9 mouse cellular contexts compared by ENCODE assay signal in genomic region chr11:11831940-11832754, GRCm38 (mm10). TPM values are rescaled to one million over a fixed set of nuclear protein-coding genes. Genes with fewer than 3 reads are reported as not detected.
DNase-seq lines count a peak whose midpoint lies in the region; ATAC-seq and TF ChIP-seq lines count a peak whose summit lies in the region.
"Had no signal": no experiment of that assay in that cellular context is flagged by ENCODE, and none has a peak within 500 bp of the region (broad histone marks: within the 10 kb centered on the region; RNA-seq: fewer than 3 reads in every experiment).

No protein-coding gene starts in this region.

- no peak for DNase-seq in heart, adult 8-10 months (ENCODE audit: low spot score)
- no peak for DNase-seq in embryonic facial prominence, embryonic 14.5 days (ENCODE audit: low spot score)
- no peak for DNase-seq in layer of hippocampus, postnatal 10 days (ENCODE audit: low spot score in 2 of 2)
- DNase-seq in gastrocnemius, adult 8-10 months (ENCODE audit: low spot score in 2 of 2): no peak
- no peak for DNase-seq in gastrocnemius, postnatal 14 days

- H3K4me2 ChIP-seq in heart, embryonic 11.5 days: peak overlapping the region; percentile 6; the same call in 1 of the 2 replicates
- peak overlapping the region; percentile 21; the same call in 1 of the 2 replicates for H3K4me2 ChIP-seq in embryonic facial prominence, embryonic 14.5 days (ENCODE audit: low read depth, low read length)
- H3K4me2 ChIP-seq in liver, embryonic 12.5 days: peak overlapping the region; percentile 19; the same call in 1 of the 2 replicates

- peak overlapping the region; percentile 97 for H3K27ac ChIP-seq in heart, embryonic 11.5 days (ENCODE audit: low read depth, low read length)
- H3K27ac ChIP-seq in embryonic facial prominence, embryonic 14.5 days (replicated peaks; ENCODE audit: low read depth, low read length): peak overlapping the region; percentile 80
- H3K27ac ChIP-seq in liver, embryonic 12.5 days: peak overlapping the region; percentile 73

- peak overlapping the region; percentile 63 for H3K9ac ChIP-seq in heart, embryonic 11.5 days (ENCODE audit: low read depth, low read length)
- peak overlapping the region; percentile 38; the same call in 1 of the 2 replicates for H3K9ac ChIP-seq in embryonic facial prominence, embryonic 14.5 days (ENCODE audit: low read depth, low read length)
- H3K9ac ChIP-seq in liver, embryonic 12.5 days: 0 out of 2 replicates have a peak overlapping the region, but pooled peaks have one; percentile 20

- intact Hi-C loops in gastrocnemius, postnatal 14 days (cut with DNase I; ENCODE audit: low total_unique reads): no loop called here

- H3K4me3 ChIP-seq in heart, embryonic 11.5 days (ENCODE audit: low read depth, low read length): no peak overlapping the region
- H3K4me3 ChIP-seq in E14TG2a.4 (replicated peaks; ENCODE audit: low read length): 0 out of 2 replicates have a peak overlapping the region, but pooled peaks have one; percentile 1
- no peak overlapping the region for H3K4me3 ChIP-seq in embryonic facial prominence, embryonic 14.5 days (ENCODE audit: low read depth, low read length)
- no peak overlapping the region for H3K4me3 ChIP-seq in liver, embryonic 12.5 days

- TF ChIP-seq CTCF in E14TG2a.4 (conservative IDR thresholded peaks at IDR 0.05; ENCODE audit: low read length): no peak

- no peaks in the 10 kb centered on the region for H3K9me3 ChIP-seq in heart, embryonic 11.5 days (replicated peaks; ENCODE audit: control insufficient read depth, low read length)
- H3K9me3 ChIP-seq in E14TG2a.4 (ENCODE audit: low read length): peaks cover 16% of the 10 kb centered on the region
- no peaks in the 10 kb centered on the region for H3K9me3 ChIP-seq in embryonic facial prominence, embryonic 14.5 days (ENCODE audit: control insufficient read depth, low read length)
- no peaks in the 10 kb centered on the region for H3K9me3 ChIP-seq in liver, embryonic 12.5 days (replicated peaks)

- H3K36me3 ChIP-seq in heart, embryonic 11.5 days (ENCODE audit: control insufficient read depth, insufficient read depth, low read length): no peaks in the 10 kb centered on the region
- peaks cover 9% of the 10 kb centered on the region for H3K36me3 ChIP-seq in E14TG2a.4 (ENCODE audit: insufficient read depth, low read length)
- H3K36me3 ChIP-seq in embryonic facial prominence, embryonic 14.5 days (ENCODE audit: control insufficient read depth, insufficient read depth, low read length): no peaks in the 10 kb centered on the region
- no peaks in the 10 kb centered on the region for H3K36me3 ChIP-seq in liver, embryonic 12.5 days
- H3K36me3 ChIP-seq: G1E had no signal

- no peaks in the 10 kb centered on the region for H3K27me3 ChIP-seq in heart, embryonic 11.5 days (ENCODE audit: control insufficient read depth, insufficient read depth, low read length)
- H3K27me3 ChIP-seq in E14TG2a.4 (ENCODE audit: insufficient read depth, low read length): peaks cover 10% of the 10 kb centered on the region
- no peaks in the 10 kb centered on the region for H3K27me3 ChIP-seq in embryonic facial prominence, embryonic 14.5 days (replicated peaks; ENCODE audit: control insufficient read depth, insufficient read depth, low read length)
- H3K27me3 ChIP-seq in liver, embryonic 12.5 days (replicated peaks): peaks cover 50% of the 10 kb centered on the region

- H3K4me1 ChIP-seq in heart, embryonic 11.5 days (ENCODE audit: control insufficient read depth, insufficient read depth, low read length): peaks cover 67% of the 10 kb centered on the region
- peaks cover 80% of the 10 kb centered on the region for H3K4me1 ChIP-seq in E14TG2a.4 (replicated peaks; ENCODE audit: low read depth, low read length)
- peaks cover 67% of the 10 kb centered on the region for H3K4me1 ChIP-seq in embryonic facial prominence, embryonic 14.5 days (ENCODE audit: control insufficient read depth, insufficient read depth, low read length)
- peaks cover 85% of the 10 kb centered on the region for H3K4me1 ChIP-seq in liver, embryonic 12.5 days

- ATAC-seq in heart, embryonic 11.5 days (replicated peaks; ENCODE audit: insufficient number of reproducible peaks, low FRiP score, low TSS enrichment): peak; percentile 16; the same call in 1 of the 2 replicates
- ATAC-seq in embryonic facial prominence, embryonic 14.5 days (ENCODE audit: low read depth): no peak
- ATAC-seq in liver, embryonic 12.5 days: no peak

- 2% methylated on average over 6 of the region's 6 CpGs for WGBS in heart, embryonic 11.5 days (ENCODE audit: insufficient replicate concordance)
- 6% methylated on average over 6 of the region's 6 CpGs for WGBS in embryonic facial prominence, embryonic 14.5 days
- WGBS in liver, embryonic 12.5 days (ENCODE audit: insufficient replicate concordance): 13% methylated on average over 6 of the region's 6 CpGs

RNA-seq across cellular contexts. Expression of gene Fignl1, which starts 23.4 kb away (rescaled TPM):
- polyA plus RNA-seq in heart, embryonic 11.5 days (2014; fragmentation: Nextera tagmentation; extraction: Ambion mirVana): 73.1 and 86.9 TPM in 2 replicates
- under 1 TPM; 0.28 to 0.46 (median 0.37) TPM for total RNA-seq in heart, adult 8-10 months (2022)
- polyA plus RNA-seq in embryonic facial prominence, embryonic 14.5 days (2014; fragmentation: Nextera tagmentation; extraction: Ambion mirVana): 45.5 and 55.6 TPM in 2 replicates
- 126 and 130 TPM in 2 replicates for polyA plus RNA-seq in liver, embryonic 12.5 days (2016; fragmentation: Nextera tagmentation; extraction: Ambion mirVana)
- 1 to 10 TPM; 2.1 to 2.9 TPM for total RNA-seq in layer of hippocampus, postnatal 10 days (2021)
- total RNA-seq in gastrocnemius, adult 8-10 months (2022): under 1 TPM; 0.19 to 0.88 (median 0.29) TPM
- 1 to 10 TPM; 1.5 to 2.9 TPM for total RNA-seq in gastrocnemius, postnatal 14 days (2021)
